Mouse (Mus musculus) E14TG2a.4 (cell line): Measurements from ENCODE around the gene Map6.

Source experiments
- CTCF ChIP-seq: conservative IDR thresholded peaks from 2 replicates; pipeline ENCODE4 v1.5.1; 2014; ENCODE audit warnings: low read length
- NANOG ChIP-seq: IDR thresholded peaks from 2 replicates; pipeline ENCODE4 v1.6.1; 2014; ENCODE audit warnings: borderline replicate concordance, low read length, mixed read lengths
- POU5F1 ChIP-seq: IDR thresholded peaks from 2 replicates; pipeline ENCODE4 v1.6.1; 2014; ENCODE audit warnings: low read length, borderline replicate concordance

- TF ChIP-seq CTCF (no peak), NANOG (no peak), POU5F1 (no peak)
These were observed 111.6 kb downstream of the Map6 start for GRCm38 (mm10) chr7:99378870-99379269.
